Mouse (Mus musculus) spleen, postnatal 14 days (tissue): Measurements from ENCODE around the gene Pemt.
A peak's percentile ranks its signal among the peaks of the same experiment; 100 is the strongest.

ENCODE experiments used
- DNase-seq, 2 experiments: peaks; one replicate each; pipeline ENCODE4 v3.0.0; 2021 to 2022; ENCODE audit warnings: low spot score in 2 of 2

Gene Pemt

GRCm38 (mm10) chr11:60046058-60046735 is at the start of gene Pemt:
TSS of gene Pemt (minus strand) at chr11:60046489.
- peak; percentile 78 to 84 for DNase-seq

GRCm38 (mm10) chr11:60094909-60095810 is 48.9 kb upstream of the Pemt start:
- no peak for DNase-seq

- no peak for DNase-seq
Measured at GRCm38 (mm10) chr11:60093984-60094587, 47.8 kb upstream of the Pemt start.

DNA sequence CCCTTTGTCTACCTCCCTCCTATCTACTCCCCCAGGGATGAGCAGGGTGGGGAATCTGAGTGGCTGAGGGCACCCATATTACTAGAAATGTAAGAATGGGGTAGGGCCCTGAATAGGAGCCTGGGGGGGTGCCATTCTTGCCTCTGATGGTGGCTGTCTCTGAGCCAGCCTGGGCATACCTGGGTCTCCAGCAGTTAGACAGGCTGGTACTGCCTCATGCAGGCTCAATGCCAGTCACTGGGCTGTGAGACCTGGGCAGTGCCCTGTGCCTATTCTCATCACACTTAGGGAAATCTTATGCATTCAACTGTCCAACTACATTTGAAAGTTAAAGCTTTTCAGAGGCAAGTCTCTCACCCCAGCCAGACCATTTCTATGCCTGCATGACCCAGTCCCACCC is 46.9 kb upstream of the Pemt start:
- DNase-seq = no peak

- no peak for DNase-seq
Measured at GRCm38 (mm10) chr11:60091422-60091761, 45.1 kb upstream of the Pemt start.

- DNase-seq = no peak
Measured at GRCm38 (mm10) chr11:60090696-60091421, 44.6 kb upstream of the Pemt start.

DNA sequence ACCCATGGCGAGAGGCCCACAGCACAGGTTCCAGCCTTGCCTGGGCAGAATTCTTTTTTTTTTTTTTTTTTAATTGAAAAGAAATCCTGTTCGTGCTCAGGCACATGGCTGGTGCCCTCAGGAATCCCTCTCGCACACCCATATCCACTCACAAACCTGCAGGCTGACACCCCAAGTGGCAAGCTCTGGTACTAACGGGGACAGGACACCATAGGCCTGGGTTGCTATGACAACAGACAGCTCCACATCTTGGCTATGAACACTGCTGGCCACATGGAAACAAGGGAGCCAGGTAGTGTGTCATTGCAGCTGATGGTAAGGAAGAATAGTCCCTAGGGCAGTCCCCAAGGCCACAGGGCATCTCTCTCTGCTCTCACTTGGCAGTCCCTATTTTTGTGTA is 42.7 kb upstream of the Pemt start:
- no peak for DNase-seq

DNA sequence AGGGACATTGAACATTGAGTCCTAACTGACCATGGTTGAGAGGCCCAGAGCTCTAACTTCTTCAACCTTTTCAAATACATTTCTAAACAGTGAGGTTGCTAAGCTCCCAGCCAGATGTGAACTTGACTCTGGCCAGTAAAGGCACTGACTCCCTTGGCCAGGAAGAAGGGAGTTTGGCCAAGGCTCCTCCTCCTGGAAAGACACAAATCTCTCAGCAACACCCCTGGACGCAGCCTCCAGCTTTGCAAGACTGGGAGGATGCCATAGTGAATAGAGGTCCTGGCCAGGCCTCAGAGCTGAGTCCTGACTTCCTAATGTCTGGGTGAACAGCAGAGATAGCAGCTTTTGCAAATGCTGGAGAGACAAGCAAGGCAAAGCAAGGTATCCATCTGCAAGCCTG is 40.4 kb upstream of the Pemt start:
- DNase-seq = no peak

DNA sequence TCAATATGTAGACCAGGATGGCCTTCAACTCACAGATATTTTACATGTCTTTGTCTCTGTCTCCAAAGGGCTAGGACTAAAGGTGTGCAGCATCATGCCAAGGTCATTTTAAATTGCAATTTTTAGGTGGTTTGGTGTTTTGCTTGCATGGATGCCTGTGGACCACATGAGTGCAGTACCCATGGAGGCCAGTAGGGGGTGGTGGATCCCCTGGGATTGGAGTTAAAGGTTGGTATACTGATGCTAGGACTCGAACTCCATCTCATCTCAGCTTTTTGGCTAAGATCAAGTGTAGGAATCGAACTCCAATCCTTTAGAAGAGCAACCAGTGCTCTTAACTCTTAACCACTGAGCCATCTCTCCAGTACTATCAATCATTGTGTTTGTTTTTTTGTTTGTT is 38.3 kb upstream of the Pemt start:
- DNase-seq = peak; percentile 43 to 66

GRCm38 (mm10) chr11:60076790-60077189 is 30.5 kb upstream of the Pemt start:
- DNase-seq = peak in 1 of 2 experiments; percentile 65

GRCm38 (mm10) chr11:60076183-60076582 is 29.9 kb upstream of the Pemt start:
- no peak for DNase-seq

- no peak for DNase-seq
Measured at GRCm38 (mm10) chr11:60073936-60074502, 27.7 kb upstream of the Pemt start.

- DNase-seq = no peak
Measured at GRCm38 (mm10) chr11:60073121-60073520, 26.8 kb upstream of the Pemt start.

DNA sequence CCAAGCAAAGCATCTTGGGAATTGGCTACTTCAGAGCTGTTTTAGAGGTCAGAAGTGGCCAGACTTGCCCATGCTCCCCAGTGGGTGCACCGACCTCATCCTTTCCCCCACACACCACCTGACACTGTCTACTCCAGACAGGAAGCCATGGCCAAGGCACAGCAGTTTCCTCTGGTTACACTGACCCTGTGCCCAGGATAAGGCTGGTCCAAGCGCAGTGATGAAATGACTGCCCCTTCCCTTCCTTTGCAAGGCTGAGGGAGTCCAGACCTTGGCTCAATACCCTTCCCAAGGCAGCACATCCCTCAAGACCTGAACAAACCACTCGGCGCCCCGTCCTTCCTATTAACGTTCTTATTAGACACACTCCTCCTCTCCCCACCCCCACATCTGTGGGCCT is 24.9 kb upstream of the Pemt start:
- DNase-seq = no peak

DNA sequence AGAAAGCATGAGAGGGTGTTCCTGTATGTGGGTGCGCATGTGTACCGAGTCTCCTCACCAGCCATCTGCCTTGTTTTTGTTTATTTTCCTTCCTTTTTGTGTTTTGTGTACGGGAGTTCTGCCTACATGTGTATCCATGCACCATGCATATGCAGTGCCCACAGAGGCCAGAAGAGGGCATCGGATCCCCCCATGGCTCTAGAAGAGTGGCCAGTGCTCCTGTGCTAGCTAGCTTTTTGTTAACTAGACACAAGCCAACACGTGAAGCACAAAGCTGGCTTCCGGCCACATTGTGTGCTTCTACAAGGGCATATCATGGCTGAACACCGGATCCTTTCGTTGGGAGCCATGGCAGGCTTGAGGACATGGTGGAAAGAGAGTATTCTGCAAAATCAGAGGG is 24.3 kb upstream of the Pemt start:
- peak; percentile 21 to 45 for DNase-seq

- no peak for DNase-seq
Measured at GRCm38 (mm10) chr11:60068631-60069030, 22.3 kb upstream of the Pemt start.

- no peak for DNase-seq
Measured at GRCm38 (mm10) chr11:60067646-60068045, 21.4 kb upstream of the Pemt start.

DNA sequence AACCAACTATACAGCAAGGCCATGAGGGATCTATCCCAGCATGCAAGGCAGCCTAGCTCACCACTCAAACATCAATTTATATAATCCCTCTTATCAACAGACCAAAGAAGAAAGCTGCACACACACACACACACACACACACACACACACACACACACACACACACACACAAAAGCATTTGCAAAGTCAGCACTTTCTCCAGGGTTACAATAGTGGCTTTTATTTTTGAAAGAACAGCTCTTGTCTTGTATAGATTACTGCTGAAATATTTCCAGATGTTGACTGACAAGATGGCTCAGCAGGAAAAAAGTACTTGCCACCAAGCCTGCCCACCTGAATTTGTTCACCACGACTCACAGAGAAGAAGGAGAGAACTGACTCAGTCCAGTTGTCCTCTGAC is 19.0 kb upstream of the Pemt start:
- DNase-seq = no peak

DNA sequence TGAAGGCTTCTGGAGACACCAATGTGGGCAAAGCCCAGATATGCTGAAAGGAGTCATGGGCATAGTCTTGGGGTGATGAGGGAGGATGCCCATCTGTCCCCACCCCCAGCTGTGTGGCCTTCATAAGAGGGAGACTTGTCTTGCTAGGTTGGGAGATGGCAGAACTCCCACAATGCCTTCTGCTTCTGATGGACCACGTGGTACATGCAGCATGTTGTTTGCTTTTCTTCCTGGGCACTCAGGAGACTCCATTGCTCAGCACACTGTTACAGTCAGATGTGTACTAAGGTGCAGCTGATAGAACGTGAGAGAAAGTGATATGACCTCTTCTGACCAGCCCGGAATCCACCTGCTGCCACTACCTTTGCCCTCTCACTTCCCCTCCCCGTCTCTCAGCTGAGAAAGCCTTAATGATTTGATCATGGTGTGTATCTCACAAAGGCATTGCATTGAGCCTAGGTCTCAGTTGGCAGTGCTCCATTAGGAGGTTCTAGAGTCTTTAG is 15.3 kb upstream of the Pemt start:
- no peak for DNase-seq

GRCm38 (mm10) chr11:60060026-60060425 is 13.7 kb upstream of the Pemt start:
- DNase-seq = no peak

DNA sequence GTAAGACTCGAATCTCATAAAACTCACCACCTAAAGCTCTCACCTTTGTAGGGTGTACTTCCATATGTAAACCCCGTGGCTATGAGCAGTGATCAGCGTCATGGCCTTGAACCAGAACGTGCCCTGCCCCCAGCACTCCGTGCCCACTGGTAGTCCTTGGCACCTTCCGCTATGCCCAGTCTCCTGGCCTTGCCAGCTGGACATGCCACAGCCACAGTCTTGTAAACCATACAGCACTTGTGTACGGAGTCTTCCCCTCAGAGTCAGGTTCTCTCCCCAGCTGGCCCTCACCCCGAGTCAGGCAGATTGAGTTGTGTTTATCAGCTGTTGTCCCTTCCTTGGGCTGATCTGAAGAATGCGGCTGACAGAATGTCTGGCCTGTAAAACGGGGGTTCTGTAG is 12.2 kb upstream of the Pemt start:
- no peak for DNase-seq

DNA sequence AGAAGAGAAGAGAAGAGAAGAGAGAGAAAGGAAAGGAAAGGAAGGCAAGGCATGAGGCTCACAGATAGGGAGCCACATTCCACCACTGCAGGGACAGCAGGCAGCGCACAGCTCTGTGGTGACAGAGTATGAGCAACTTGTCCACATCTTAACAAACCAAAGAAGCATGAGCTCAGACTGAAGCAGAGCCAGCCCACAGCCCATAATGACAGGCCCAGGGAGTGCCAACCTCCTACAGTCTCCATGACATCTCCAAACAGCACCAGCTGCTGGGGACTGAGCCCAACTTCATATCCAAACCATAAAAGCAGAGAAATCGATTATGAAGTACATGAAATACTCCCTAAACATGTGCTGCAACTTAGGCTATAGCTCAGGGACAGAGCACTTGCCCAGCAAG is 11.7 kb upstream of the Pemt start:
- DNase-seq = no peak
